Mouse (Mus musculus): ENCODE data around the gene Exoc2.
A peak's percentile ranks its signal among the peaks of the same experiment; 100 is the strongest.

Exoc2 gene

GRCm38 (mm10) chr13:30973501-30974246, at the start of gene Exoc2, which contains the start of gene Gm5447:
TSS of gene Exoc2 (minus strand) at chr13:30974093.
TSS of gene Gm5447 (plus strand) at chr13:30974204.
- peak; percentile 60 to 73 for DNase-seq (ENCODE audit: low read depth in 2 of 2, low spot score in 2 of 2)

GRCm38 (mm10) chr13:31023664-31024063, 49.8 kb upstream of the Exoc2 start:
- no peak for DNase-seq (ENCODE audit: low read depth in 2 of 2, low spot score in 2 of 2)

- no peak for DNase-seq (ENCODE audit: low read depth in 2 of 2, low spot score in 2 of 2)
These were observed 48.0 kb upstream of the Exoc2 start for GRCm38 (mm10) chr13:31021927-31022326.

- no peak for DNase-seq (ENCODE audit: low read depth in 2 of 2, low spot score in 2 of 2)
These were observed 47.6 kb upstream of the Exoc2 start for GRCm38 (mm10) chr13:31021514-31021913.

GRCm38 (mm10) chr13:31017545-31017944, 43.7 kb upstream of the Exoc2 start:
- no peak for DNase-seq (ENCODE audit: low read depth in 2 of 2, low spot score in 2 of 2)

- no peak for DNase-seq (ENCODE audit: low read depth in 2 of 2, low spot score in 2 of 2)
These were observed 31.1 kb upstream of the Exoc2 start for GRCm38 (mm10) chr13:31004995-31005394.

- DNase-seq (ENCODE audit: low read depth in 2 of 2, low spot score in 2 of 2): no peak
These were observed 30.6 kb upstream of the Exoc2 start for GRCm38 (mm10) chr13:31004458-31004857.

GRCm38 (mm10) chr13:30999799-31000198, 25.9 kb upstream of the Exoc2 start:
- DNase-seq (ENCODE audit: low read depth in 2 of 2, low spot score in 2 of 2): no peak

- no peak for DNase-seq (ENCODE audit: low read depth in 2 of 2, low spot score in 2 of 2)
These were observed 23.8 kb upstream of the Exoc2 start for GRCm38 (mm10) chr13:30997526-30998253.

GRCm38 (mm10) chr13:30994249-30994858, 20.5 kb upstream of the Exoc2 start:
- no peak for DNase-seq (ENCODE audit: low read depth in 2 of 2, low spot score in 2 of 2)

- peak; percentile 31 to 52 for DNase-seq (ENCODE audit: low read depth in 2 of 2, low spot score in 2 of 2)
These were observed 19.9 kb upstream of the Exoc2 start for GRCm38 (mm10) chr13:30993819-30994218.

GRCm38 (mm10) chr13:30990233-30990632, 16.3 kb upstream of the Exoc2 start:
- no peak for DNase-seq (ENCODE audit: low read depth in 2 of 2, low spot score in 2 of 2)

- no peak for DNase-seq (ENCODE audit: low read depth in 2 of 2, low spot score in 2 of 2)
These were observed 15.8 kb upstream of the Exoc2 start for GRCm38 (mm10) chr13:30989710-30990109.

- DNase-seq (ENCODE audit: low read depth in 2 of 2, low spot score in 2 of 2): no peak
These were observed 13.8 kb upstream of the Exoc2 start for GRCm38 (mm10) chr13:30987686-30988085.

GRCm38 (mm10) chr13:30986934-30987455, 13.1 kb upstream of the Exoc2 start:
- DNase-seq (ENCODE audit: low read depth in 2 of 2, low spot score in 2 of 2): no peak

- DNase-seq (ENCODE audit: low read depth in 2 of 2, low spot score in 2 of 2): no peak
These were observed 11.9 kb upstream of the Exoc2 start for GRCm38 (mm10) chr13:30985598-30986466.

GRCm38 (mm10) chr13:30985275-30985597, 11.3 kb upstream of the Exoc2 start:
- DNase-seq (ENCODE audit: low read depth in 2 of 2, low spot score in 2 of 2): no peak

GRCm38 (mm10) chr13:30981666-30982065, 7.8 kb upstream of the Exoc2 start:
- peak; percentile 40 to 60 for DNase-seq (ENCODE audit: low read depth in 2 of 2, low spot score in 2 of 2)

- no peak for DNase-seq (ENCODE audit: low read depth in 2 of 2, low spot score in 2 of 2)
These were observed 4.3 kb upstream of the Exoc2 start for GRCm38 (mm10) chr13:30978224-30978623.

GRCm38 (mm10) chr13:30976536-30977084, 2.7 kb upstream of the Exoc2 start:
- no peak for DNase-seq (ENCODE audit: low read depth in 2 of 2, low spot score in 2 of 2)

- no peak for DNase-seq (ENCODE audit: low read depth in 2 of 2, low spot score in 2 of 2)
These were observed 346 bp upstream of the Exoc2 start for GRCm38 (mm10) chr13:30974247-30974630.

Measured in CD8-positive naive resting alpha-beta T cell, adult 2 months (primary cell).